Mouse (Mus musculus) lung, postnatal 0 days (tissue): ENCODE results near the gene Foxp2.

Source experiments
- CTCF ChIP-seq: IDR thresholded peaks from 2 replicates; pipeline ENCODE4 v1.5.1; 2016; ENCODE audit warnings: antibody characterized with exemption, mild to moderate bottlenecking
- EP300 ChIP-seq: IDR thresholded peaks from 2 replicates; pipeline ENCODE4 v1.6.1; 2016; ENCODE audit warnings: antibody characterized with exemption, mild to moderate bottlenecking, control low read depth

DNA sequence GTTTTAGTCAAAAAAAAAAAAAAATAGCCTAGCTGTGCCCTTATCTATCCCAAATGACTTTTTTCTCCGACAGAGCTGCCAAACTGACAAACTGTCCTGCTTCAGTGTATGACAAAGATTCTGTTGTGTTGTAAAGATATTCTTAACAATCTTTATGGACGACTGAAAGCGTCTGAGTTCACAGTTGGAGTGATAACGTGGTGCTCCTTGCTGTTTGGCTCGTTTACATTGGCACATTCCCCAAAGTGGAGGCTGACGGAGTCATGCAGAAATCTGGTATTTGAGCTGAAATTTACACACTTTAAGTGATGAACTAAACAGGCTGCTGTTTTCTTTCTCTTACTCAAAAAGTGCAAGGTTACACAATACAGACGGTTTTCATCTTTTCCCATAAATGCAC is 356.2 kb downstream of the Foxp2 start:
- TF ChIP-seq CTCF (no peak), EP300 (no peak)
